Mouse (Mus musculus): Measurements from ENCODE around the gene Pdgfc.

Pdgfc gene

DNA sequence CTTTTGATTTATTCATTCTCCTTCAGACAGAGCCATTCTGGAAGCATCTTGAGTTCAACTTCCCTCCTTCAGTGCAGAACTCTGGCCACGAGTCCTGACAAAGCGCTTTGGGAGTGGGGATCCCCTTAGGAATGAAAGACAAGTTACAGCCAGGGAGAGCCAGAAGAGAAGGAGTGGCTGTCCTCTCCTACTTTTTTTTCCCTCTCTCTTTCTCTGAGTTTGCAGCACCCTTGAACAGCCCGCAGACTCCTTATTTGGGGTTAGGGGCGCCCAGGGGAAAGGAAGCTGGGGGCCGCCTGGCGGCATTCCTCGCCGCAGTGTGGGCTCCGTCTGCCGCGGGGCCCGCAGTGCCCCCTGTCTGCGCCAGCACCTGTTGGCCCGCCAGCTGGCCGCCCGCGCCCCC lies at the start of gene Pdgfc:
TSS of gene Pdgfc (plus strand) at position 266 of the 403 bp plus-strand sequence.
- DNase-seq: no peak

DNA sequence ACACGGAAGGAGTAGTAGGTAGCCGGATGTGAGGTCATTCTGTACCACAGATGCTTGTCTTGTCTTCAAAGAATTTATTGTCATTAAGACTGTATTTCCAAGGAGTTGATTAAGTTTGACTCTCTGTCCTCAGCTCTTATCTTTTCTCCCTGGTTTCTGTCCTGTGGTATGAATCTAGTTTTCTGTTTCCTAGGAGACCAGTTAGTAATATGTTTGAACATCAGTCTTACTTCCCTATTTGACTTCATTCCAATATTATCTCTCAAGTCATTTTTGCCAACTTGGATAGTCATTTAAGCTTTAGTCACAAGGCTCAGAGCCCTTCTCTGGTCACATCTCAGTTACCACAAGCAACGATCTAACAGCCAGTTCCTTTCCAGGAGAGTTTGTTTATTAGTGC lies 27.0 kb upstream of the Pdgfc start:
- no peak for DNase-seq

DNA sequence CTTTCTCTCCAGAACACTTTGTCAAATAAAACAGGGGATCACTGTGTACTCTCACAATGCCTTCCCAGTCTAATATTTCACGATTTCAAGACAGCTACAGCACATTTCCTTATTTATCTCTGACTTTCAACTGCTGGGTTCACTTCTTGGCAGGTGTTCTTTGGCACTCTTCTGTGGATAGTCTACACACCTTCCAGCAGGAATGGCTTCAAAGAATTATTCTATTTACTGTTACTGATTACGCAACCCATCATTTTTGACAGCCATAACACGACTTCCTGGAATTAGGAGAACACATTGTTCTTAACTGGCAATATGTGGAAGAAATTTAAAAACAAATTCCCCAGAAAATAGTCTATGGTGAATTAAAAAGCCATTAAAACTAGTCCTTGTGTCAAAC lies 26.3 kb upstream of the Pdgfc start:
- no peak for DNase-seq

DNA sequence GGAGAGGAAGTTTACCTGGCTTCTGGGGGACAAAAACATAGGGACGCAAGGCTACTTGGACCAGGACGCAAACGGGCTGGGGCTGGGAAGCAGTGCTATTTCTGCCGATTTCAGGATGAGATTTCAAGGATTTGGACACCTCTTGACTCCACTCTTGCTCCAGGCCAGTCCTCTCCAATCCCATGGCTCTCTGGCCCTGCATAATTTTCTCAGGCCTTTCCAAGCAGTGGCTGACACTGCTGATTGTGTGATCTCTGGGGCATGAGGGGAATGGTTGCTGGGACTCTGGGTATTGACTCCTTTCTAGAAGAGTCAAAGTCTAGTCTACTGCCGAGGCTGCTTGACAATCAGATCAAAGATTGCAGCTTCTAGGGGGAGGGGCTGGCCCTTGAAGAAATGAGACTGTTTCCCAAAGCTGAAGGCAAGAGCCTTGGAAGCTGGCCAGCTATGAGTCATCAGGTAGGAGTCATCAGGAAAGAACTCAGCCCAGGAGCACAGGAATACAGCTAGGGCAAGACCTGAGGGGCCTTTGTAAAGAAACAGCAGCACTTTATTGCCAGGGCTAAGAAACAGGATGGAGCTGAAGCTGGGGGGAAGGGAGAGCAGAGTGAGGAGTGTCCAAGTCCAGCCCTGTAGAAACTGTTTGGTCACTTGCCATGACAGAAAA lies 18.7 kb upstream of the Pdgfc start:
- peak; percentile 28 to 37 for DNase-seq

DNA sequence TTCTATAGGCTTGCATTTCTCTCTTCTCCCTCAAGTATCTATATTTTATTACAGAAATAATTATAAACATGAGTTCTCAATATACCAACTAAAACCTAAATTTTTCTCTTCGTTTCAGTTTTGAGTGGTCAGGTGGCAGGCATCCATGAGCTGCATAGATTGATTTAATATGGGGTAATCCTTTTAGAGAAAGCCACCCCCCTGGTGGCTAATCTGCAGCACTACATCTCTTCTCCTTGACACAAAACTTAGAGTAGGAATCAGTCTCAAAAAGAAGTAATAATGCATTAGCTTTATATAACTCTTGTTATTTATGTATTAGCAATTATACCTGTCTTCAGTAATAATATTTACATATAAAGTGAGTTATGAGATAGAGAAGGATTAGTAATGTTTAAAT lies 16.2 kb upstream of the Pdgfc start:
- peak in 1 of 2 experiments; percentile 8 for DNase-seq

DNA sequence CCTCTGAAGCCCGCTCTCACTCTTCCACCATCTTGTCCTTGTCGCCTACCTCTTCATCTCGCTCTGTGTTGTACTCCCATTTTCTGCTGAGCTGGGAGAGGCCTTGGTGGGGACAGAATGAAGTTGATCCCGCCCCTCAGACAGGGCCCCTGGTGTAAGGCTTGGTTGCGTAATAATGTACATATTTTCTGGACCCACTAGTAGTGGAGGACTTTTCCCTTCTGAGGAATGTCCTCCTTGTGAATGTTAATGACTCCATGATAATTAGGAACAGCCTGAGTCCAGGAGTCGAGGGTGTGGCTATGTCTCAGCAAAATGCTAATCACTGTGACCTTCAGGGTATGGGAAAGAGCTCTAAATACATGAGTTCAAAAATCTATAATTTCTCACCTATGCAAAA lies 14.4 kb upstream of the Pdgfc start:
- no peak for DNase-seq

DNA sequence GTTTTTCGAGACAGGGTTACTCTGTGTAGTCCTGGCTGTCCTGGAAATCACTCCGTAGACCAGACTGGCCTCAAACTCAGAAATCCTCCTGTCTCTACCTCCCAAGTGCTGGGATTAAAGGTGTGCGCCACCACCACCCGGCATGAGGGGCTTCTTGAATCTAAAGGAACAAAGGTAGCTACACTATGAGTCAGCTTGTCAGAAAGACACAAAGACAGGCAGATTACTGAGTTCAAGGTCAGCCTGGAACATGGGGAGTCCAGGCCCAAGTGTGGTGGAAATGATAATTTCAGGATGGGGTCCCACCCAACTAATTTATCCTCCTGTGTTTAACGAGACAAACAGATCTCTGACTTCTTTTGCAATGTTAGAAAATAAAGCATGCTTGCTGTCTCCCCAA lies 13.9 kb upstream of the Pdgfc start:
- no peak for DNase-seq

DNA sequence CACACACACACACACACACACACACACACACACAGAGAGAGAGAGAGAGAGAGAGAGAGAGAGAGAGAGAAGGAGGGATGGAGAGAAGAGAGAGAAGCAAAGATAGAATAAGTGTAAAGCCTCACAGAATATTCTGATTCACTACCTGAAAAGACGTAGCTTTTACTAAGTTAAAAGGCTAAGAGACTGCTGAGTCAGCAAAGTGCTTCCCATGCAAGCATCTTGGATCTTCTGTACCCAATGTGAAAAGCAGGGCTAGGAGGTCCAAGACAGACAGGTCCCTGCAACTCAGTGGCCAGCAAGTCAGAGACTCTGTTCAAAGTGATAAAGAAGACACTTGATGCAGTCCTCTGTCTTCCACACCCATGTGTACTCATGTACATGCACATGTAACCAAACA lies 13.4 kb upstream of the Pdgfc start:
- DNase-seq: no peak

DNA sequence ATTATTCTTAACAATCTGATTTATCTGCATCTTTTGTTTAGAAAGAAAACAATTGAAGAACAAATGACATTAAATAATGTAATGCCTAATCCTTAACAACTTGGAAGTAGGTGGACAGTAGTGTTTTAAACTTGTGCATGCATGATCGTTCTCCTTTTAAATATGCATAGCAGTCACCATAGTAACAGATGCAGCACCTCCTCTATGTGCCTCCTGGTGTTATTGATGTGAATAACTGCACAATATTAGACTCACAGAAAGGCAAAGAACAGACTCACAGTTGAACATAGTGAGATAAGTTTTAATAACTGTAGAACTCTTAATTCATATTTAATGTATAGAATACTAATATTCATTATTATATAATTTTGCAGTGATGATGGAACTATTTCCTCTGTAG lies 12.6 kb upstream of the Pdgfc start:
- DNase-seq: no peak

DNA sequence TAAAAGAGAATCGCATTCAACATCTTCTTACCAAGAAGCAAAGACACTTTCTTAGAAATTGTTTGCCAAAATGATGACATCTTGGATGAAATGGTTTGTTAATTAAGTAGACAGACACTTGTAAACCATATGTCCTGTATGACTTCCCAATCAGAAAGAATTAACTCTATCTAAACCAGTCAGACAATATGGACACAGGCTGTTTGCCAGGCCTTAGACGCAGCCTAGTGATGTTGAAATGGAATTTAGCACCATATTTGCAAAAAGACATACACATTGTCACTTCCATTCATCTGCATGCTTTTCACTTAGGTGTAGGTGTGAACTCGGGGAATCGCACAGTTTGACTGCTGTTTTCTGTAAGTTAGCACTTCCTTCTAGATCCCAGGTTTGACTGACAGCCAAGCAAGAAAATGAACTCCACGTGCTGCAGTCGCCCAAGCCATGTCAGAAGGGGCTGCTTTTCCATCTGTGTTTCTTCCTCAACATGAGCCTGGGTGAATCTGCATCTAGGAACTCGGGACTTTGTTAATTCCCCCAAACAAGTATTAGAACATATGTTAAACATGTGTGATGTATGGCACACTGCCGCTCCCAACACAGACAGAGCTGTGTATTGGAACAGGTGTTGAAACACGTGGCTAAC lies 10.5 kb upstream of the Pdgfc start:
- DNase-seq: no peak

DNA sequence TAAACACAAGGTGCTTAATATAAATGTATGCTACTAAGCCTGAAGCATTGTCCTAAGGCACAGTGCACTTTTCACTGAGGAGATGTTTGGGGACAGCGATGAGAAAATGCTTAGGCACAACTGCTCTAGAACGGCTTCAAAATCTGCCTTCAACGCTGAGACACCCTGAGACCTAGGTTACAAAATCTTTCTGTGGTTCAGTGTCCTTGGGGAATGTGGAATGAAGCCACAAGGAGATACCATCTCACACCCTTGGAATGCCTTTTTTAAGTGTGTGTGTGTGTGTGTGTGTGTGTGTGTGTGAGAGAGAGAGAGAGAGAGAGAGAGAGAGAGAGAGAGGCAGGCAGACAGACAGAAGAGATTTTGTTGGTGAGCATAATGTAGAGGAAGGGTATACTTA lies 7.9 kb upstream of the Pdgfc start:
- no peak for DNase-seq

DNA sequence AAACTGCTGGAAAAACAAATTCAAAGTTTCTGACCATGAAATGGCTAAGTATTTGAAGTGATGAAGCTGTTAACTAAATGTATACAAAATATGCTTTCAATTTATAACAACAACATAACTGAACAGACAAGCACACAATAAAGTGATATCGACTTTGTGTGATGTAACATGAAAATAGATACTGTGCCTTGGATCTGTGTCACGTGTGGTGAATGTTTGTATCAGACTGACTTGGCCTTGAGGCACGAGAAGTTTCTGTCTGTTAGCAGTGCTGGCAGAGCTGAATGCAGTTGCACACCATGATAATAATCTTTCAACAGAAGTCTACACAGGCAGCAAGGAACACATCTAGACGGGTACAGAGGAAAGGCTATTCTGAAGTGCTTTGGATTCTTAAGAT lies 6.9 kb upstream of the Pdgfc start:
- no peak for DNase-seq

DNA sequence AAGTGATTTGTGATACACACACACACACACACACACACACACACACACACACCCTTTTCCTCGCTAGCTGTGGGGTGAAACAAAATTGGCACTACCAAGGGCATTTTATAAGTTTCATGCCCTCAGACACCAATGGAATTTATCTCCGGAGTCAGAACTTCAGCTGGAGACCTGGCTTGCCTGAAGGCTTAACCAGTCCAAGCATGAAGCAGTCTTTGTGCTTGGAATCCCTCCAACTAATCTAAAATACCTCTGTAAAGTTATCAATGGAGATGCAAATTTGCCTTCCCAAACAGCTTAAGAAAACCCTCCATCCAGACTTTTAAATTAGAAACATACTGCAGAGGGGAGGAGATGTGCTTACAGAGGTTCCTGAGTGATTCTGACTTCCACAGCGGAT lies 6.3 kb upstream of the Pdgfc start:
- no peak for DNase-seq

DNA sequence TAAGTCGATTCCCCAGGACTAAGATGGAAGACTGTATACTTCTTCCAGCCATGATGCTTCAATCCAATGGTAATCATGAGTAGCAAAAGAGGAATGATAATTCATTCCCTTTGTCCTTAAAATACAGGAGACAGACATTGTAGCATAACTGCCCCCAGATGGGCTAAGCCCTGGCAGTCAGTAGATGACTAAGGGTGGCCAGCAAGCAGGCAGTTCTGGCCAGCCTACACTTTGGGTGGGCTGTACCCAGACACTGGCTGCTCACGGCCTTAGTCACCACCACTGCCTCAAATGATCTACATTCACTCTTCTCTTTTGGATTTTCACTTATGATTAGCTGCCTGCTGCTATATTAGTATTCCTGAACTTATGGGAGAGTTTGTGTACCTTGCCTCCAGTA lies 5.9 kb upstream of the Pdgfc start:
- no peak for DNase-seq

DNA sequence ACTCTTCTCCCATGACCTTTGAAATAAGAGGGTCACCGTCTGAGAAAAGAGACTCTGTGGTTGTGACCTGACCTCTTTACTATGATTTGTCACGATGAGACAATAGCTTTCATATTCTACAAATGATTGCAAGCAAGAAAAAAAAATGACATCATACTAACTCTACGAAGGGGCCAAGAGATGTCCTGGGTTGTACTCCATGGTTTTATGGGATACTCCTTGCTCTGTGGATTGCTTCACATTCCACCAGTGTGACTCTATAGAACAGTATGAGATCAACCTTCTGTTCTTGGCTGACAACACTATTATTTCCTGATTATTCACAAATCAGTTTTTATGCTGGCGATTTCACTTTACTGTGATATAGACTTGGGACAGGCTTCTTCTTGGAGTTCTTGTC lies 4.2 kb upstream of the Pdgfc start:
- no peak for DNase-seq

DNA sequence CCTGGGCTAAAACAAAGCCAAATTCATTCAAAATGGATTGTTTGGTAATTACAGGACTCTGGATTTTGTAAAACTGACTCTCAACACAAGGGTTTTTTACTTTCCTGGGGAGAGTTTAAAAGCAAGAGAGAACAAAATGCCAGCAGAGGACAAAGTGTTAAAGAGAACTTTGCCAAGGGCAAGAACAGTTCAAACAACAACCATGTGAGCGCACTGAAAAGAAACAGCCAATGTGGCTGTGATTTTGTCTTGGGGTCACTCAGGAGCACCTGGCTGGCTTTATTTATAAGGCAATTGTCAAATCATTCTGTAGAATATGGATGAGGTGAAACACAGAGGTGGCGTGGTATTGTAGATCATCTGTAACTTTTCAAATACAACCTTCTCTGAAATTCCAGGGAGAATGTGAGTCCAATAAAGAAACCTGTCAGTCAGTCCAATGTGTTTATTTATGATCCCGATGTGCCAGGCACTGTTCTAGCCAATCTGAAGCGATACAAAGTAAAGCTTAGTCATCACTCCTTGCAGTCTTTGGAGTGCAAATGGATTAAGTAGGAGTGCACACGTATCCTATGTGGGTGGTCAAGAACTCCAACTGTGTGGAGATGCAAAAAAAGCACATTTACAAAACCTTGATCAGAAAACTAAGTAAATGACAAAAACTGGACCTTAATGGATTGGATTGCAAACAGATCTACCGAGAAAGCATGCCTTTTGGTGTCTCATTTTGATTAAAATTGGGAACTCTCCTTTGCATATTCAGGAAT lies 1.7 kb upstream of the Pdgfc start:
- DNase-seq: no peak

DNA sequence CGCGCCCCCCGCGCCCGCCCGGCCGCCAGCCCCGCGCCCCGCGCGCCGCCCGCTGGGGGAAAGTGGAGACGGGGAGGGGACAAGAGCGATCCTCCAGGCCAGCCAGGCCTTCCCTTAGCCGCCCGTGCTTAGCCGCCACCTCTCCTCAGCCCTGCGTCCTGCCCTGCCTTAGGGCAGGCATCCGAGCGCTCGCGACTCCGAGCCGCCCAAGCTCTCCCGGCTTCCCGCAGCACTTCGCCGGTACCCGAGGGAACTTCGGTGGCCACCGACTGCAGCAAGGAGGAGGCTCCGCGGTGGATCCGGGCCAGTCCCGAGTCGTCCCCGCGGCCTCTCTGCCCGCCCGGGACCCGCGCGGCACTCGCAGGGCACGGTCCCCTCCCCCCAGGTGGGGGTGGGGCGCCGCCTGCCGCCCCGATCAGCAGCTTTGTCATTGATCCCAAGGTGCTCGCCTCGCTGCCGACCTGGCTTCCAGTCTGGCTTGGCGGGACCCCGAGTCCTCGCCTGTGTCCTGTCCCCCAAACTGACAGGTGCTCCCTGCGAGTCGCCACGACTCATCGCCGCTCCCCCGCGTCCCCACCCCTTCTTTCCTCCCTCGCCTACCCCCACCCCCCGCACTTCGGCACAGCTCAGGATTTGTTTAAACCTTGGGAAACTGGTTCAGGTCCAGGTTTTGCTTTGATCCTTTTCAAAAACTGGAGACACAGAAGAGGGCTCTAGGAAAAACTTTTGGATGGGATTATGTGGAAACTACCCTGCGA lies 517 bp downstream of the Pdgfc start:
- DNase-seq: peak; percentile 64 to 73

DNA sequence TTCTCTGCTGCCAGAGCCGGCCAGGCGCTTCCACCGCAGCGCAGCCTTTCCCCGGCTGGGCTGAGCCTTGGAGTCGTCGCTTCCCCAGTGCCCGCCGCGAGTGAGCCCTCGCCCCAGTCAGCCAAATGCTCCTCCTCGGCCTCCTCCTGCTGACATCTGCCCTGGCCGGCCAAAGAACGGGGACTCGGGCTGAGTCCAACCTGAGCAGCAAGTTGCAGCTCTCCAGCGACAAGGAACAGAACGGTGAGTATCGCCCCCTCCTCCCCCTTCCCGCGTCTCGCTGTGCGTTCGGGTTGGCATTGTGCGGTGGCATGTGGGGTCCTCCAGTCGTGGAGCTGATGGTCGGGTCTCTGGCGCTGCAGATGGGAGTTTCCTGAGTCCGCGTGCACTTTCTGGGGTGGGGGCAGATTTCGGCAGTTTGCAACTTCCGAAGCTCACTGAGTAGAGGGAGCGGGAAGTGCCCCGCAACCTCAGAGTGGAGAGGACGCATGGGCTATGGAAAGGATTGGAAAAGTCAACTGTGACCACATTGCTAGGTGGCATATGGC lies 1.2 kb downstream of the Pdgfc start:
- peak; percentile 57 to 67 for DNase-seq

DNA sequence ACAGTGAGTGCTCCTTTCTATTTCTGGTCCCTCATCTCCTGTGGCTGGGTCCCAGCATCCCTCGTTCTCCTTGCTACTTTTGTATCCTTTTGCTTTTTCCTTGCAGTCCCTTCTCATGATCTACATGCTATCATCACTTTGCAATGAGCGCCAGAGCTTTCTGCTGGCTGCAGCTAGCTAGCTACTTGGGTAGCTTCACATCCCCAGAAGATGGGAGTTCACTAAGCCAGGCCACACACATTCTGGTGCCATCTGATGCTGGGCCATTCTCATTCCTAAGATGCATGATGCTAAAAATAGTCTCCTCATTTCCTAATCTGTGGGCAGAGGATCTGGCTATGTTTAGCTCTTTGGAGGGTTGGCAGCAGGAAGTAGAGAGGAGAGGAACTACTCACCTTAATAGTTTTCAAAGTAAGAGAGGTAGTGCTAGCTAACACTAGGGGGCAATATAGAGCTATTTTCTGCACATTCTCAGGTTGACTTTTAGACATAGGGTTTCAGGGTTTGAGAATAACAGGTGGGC lies 3.0 kb downstream of the Pdgfc start:
- peak; percentile 24 to 65 for DNase-seq

DNA sequence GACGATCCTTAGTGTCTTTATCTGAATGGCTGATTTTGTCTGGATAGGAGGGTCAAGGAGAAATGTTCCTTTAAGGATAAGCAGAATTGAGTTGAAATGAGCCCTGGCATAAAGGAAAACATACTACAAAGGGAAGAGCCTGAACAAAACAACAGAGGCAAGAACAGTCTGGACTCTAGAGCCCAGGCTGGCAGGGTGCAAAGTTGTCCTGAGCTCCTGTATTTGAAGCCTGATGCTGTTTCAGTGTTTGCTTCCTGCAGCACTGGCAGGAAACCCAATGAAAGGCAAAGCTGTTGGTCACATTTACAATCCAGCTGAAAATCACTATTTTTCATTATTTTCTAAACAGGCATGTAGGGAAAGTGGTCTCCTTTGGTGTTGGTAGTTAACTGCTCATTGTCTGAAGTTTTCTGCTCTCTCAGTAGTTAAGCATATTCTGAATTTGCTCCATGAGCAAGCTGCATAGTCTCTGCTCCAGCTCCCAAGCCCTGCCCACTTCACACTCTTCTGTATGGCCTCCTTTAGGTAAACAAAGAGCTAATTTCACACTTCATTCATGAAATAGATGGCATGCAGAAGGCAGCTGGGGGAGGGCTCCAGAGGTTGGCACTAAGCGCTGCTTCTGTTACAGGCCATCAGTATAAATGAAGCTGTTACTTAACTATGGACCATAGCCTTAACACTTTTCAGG lies 8.6 kb downstream of the Pdgfc start:
- no peak for DNase-seq

DNA sequence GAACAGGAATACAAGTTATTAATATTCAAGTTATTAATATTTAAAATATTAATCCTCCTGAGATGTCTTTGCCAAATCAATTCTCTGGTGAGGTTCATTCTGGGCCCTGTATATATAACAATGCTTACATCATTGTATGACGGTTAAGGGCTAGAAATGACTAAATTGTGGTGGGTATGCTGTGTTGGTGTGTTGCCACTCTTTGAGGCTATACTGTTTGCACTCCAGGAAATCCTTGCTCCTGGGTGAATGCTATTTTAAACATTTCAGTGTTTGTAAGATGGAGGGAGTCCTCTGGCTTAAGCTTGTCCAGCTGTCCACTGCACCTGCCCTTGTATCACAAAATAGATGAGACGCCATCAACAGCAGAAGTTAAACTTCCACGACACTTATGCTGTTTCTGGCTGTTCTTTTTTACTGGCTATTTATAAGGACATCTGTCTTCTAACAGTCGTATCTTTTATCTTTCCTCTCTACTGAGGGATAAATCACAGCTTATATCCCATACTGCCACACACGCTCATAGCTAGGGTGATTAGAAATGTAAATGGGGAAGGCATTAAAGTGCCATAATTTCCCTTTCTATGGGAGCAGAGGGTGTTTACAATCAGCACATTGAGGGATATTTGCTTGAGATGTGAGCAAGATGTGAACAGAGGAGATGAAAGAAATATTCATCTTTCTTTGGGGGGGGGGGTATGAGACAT lies 9.3 kb downstream of the Pdgfc start:
- DNase-seq: no peak
